Mouse (Mus musculus): ENCODE results near the gene Hspa1l. TPM values are rescaled to one million over a fixed set of nuclear protein-coding genes. Genes with fewer than 3 reads are reported as not detected.
"Not testable (repeated sequence)": the region's sequence is repeated elsewhere in the genome, so short reads cannot be mapped to it uniquely, and the experiment has no call there.

Hspa1l gene
- polyA plus RNA-seq, 1 experiment from 2014 or later = 2.0 TPM

DNA sequence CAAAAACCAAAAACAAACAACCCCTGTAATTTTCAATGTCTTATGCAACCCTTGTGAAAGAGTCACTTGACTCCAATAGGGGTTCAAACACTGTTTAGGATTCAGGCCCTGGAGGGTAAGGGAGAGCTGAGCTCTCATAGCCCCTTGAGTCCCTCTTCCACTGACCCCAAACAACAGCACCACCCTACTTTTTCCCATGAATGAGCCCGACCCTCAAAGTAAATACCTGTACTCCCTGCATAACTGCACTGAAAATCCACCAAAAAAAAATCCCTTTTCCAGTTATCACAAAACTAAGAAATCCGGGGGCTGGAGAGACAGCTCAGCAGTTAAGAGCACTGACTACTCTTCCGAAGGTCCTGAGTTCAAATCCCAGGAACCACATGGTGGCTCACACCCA is 16.6 kb upstream of the Hspa1l start:
- Histone ChIP-seq H3K4me2 (ENCODE audit: low read length) (no peak overlapping the region), H3K9me3 (replicated peaks; ENCODE audit: control insufficient read depth, low read length, poor library complexity, severe bottlenecking) (no peaks in the 10 kb centered on the region), H3K9ac (ENCODE audit: low read depth, low read length) (no peak overlapping the region), H3K4me1 (ENCODE audit: control insufficient read depth, insufficient read depth, low read length) (peaks cover 9% of the 10 kb centered on the region), H3K4me3 (ENCODE audit: low read depth, low read length) (no peak overlapping the region), H3K27me3 (ENCODE audit: control insufficient read depth, insufficient read depth, low read depth, low read length) (peaks cover 7% of the 10 kb centered on the region), H3K27ac (ENCODE audit: low read length) (no peak overlapping the region), H3K36me3 (ENCODE audit: control insufficient read depth, insufficient read depth, low read length) (no peaks in the 10 kb centered on the region)
- ATAC-seq = no peak
- WGBS = 85% methylated on average over 3 of the region's 3 CpGs

DNA sequence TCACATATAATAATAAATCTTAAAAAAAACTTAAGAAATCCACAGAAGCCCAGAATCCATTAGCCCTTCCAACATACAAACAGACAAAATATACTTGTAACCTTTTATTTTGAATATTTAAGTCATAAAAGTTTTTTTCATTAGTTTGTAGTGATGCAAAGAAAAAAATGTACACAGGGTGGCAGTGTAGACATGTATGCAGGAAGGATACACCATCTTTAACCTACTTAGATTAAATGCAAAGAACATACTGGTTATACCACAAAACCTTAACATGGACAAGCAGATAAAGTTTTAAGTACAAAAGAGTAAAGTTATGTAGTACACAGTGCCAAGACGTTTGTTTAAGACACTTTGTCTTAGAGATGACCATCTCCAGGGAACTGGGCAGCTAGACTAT is 16.2 kb upstream of the Hspa1l start:
- Histone ChIP-seq H3K4me2 (ENCODE audit: low read length) (no peak overlapping the region), H3K27me3 (ENCODE audit: control insufficient read depth, insufficient read depth, low read depth, low read length) (peaks cover 7% of the 10 kb centered on the region), H3K36me3 (ENCODE audit: control insufficient read depth, insufficient read depth, low read length) (no peaks in the 10 kb centered on the region), H3K27ac (ENCODE audit: low read length) (no peak overlapping the region), H3K4me3 (ENCODE audit: low read depth, low read length) (no peak overlapping the region), H3K9me3 (replicated peaks; ENCODE audit: control insufficient read depth, low read length, poor library complexity, severe bottlenecking) (no peaks in the 10 kb centered on the region), H3K4me1 (ENCODE audit: control insufficient read depth, insufficient read depth, low read length) (peaks cover 5% of the 10 kb centered on the region), H3K9ac (ENCODE audit: low read depth, low read length) (no peak overlapping the region)
- 36% methylated on average over 1 of the region's 1 CpGs for WGBS
- no peak for ATAC-seq

- H3K9me3 ChIP-seq (replicated peaks; ENCODE audit: control insufficient read depth, low read length, poor library complexity, severe bottlenecking); H3K4me1 ChIP-seq (ENCODE audit: control insufficient read depth, insufficient read depth, low read length); H3K27ac ChIP-seq (ENCODE audit: low read length); ATAC-seq; H3K4me3 ChIP-seq (ENCODE audit: low read depth, low read length); H3K4me2 ChIP-seq (ENCODE audit: low read length); H3K36me3 ChIP-seq (ENCODE audit: control insufficient read depth, insufficient read depth, low read length); H3K9ac ChIP-seq (ENCODE audit: low read depth, low read length); H3K27me3 ChIP-seq (ENCODE audit: control insufficient read depth, insufficient read depth, low read depth, low read length): not testable (repeated sequence)
- 20% methylated on average over 33 of the region's 40 CpGs for WGBS
Measured at GRCm38 (mm10) chr17:34957291-34957690, 15.2 kb upstream of the Hspa1l start.

DNA sequence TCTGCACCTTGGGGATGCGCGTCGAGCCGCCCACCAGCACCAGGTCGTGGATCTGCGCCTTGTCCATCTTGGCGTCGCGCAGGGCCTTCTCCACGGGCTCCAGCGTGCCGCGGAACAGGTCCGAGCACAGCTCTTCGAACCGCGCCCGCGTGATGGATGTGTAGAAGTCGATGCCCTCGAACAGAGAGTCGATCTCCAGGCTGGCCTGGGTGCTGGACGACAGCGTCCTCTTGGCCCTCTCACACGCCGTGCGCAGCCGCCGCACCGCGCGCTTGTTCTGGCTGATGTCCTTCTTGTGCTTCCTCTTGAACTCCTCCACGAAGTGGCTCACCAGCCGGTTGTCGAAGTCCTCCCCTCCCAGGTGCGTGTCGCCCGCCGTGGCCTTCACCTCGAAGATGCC is 14.5 kb upstream of the Hspa1l start:
- 31% methylated on average over 23 of the region's 40 CpGs for WGBS

GRCm38 (mm10) chr17:34958734-34959129 is 13.8 kb upstream of the Hspa1l start:
- Histone ChIP-seq H3K4me2 (ENCODE audit: low read length) (peak overlapping the region; percentile 88), H3K4me3 (ENCODE audit: low read depth, low read length) (peak overlapping the region; percentile 48), H3K9ac (ENCODE audit: low read depth, low read length) (peak overlapping the region; percentile 34; the same call in 1 of the 2 replicates)
- not testable (repeated sequence) for H3K27me3 ChIP-seq (ENCODE audit: control insufficient read depth, insufficient read depth, low read depth, low read length); H3K27ac ChIP-seq (ENCODE audit: low read length); H3K9me3 ChIP-seq (replicated peaks; ENCODE audit: control insufficient read depth, low read length, poor library complexity, severe bottlenecking); H3K4me1 ChIP-seq (ENCODE audit: control insufficient read depth, insufficient read depth, low read length); H3K36me3 ChIP-seq (ENCODE audit: control insufficient read depth, insufficient read depth, low read length)
- ATAC-seq = peak; percentile 69
- under 1% methylated on average over 23 of the region's 47 CpGs for WGBS

More for the DNA sequence above, 14.5 kb upstream of the Hspa1l start:
- not testable (repeated sequence) for ATAC-seq; H3K9me3 ChIP-seq (replicated peaks; ENCODE audit: control insufficient read depth, low read length, poor library complexity, severe bottlenecking); H3K4me1 ChIP-seq (ENCODE audit: control insufficient read depth, insufficient read depth, low read length); H3K4me3 ChIP-seq (ENCODE audit: low read depth, low read length); H3K27me3 ChIP-seq (ENCODE audit: control insufficient read depth, insufficient read depth, low read depth, low read length); H3K4me2 ChIP-seq (ENCODE audit: low read length); H3K27ac ChIP-seq (ENCODE audit: low read length); H3K9ac ChIP-seq (ENCODE audit: low read depth, low read length); H3K36me3 ChIP-seq (ENCODE audit: control insufficient read depth, insufficient read depth, low read length)

- peak within 1 kb of the TSS; percentile 64 for H3K27ac ChIP-seq (ENCODE audit: low read length)
- under 1% methylated on average over 27 of the region's 32 CpGs for WGBS
Measured at GRCm38 (mm10) chr17:34959130-34959778, 13.2 kb upstream of the Hspa1l start, which contains the start of gene Hspa1b. Gene Hspa1b, minus strand, starts transcription at chr17:34959238.

GRCm38 (mm10) chr17:34959881-34960515 is 12.5 kb upstream of the Hspa1l start:
- no peak for ATAC-seq
- H3K4me3 ChIP-seq (ENCODE audit: low read depth, low read length) = peak overlapping the region; percentile 48
- no peaks in the 10 kb centered on the region for H3K36me3 ChIP-seq (ENCODE audit: control insufficient read depth, insufficient read depth, low read length)
- H3K9me3 ChIP-seq (replicated peaks; ENCODE audit: control insufficient read depth, low read length, poor library complexity, severe bottlenecking) = no peaks in the 10 kb centered on the region
- H3K27me3 ChIP-seq (ENCODE audit: control insufficient read depth, insufficient read depth, low read depth, low read length) = peaks cover 10% of the 10 kb centered on the region
- H3K9ac ChIP-seq (ENCODE audit: low read depth, low read length) = no peak overlapping the region
- 13% methylated on average over 12 of the region's 12 CpGs for WGBS
- no peak overlapping the region for H3K27ac ChIP-seq (ENCODE audit: low read length)
- H3K4me1 ChIP-seq (ENCODE audit: control insufficient read depth, insufficient read depth, low read length) = peaks cover 5% of the 10 kb centered on the region
- peak overlapping the region; percentile 88 for H3K4me2 ChIP-seq (ENCODE audit: low read length)

More at GRCm38 (mm10) chr17:34959130-34959778, 13.2 kb upstream of the Hspa1l start, which contains the start of gene Hspa1b:
- not testable (repeated sequence) for H3K36me3 ChIP-seq (ENCODE audit: control insufficient read depth, insufficient read depth, low read length); H3K27me3 ChIP-seq (ENCODE audit: control insufficient read depth, insufficient read depth, low read depth, low read length); H3K4me1 ChIP-seq (ENCODE audit: control insufficient read depth, insufficient read depth, low read length); H3K9me3 ChIP-seq (replicated peaks; ENCODE audit: control insufficient read depth, low read length, poor library complexity, severe bottlenecking)
- Histone ChIP-seq H3K4me2 (ENCODE audit: low read length) (peak within 1 kb of the TSS; percentile 88), H3K9ac (ENCODE audit: low read depth, low read length) (peak within 1 kb of the TSS; percentile 34), H3K4me3 (ENCODE audit: low read depth, low read length) (peak within 1 kb of the TSS; percentile 48)
- ATAC-seq = peak; percentile 91

GRCm38 (mm10) chr17:34960702-34961493 is 11.6 kb upstream of the Hspa1l start:
- Histone ChIP-seq H3K27me3 (ENCODE audit: control insufficient read depth, insufficient read depth, low read depth, low read length) (peaks cover 10% of the 10 kb centered on the region), H3K36me3 (ENCODE audit: control insufficient read depth, insufficient read depth, low read length) (no peaks in the 10 kb centered on the region), H3K27ac (ENCODE audit: low read length) (no peak overlapping the region), H3K9me3 (replicated peaks; ENCODE audit: control insufficient read depth, low read length, poor library complexity, severe bottlenecking) (no peaks in the 10 kb centered on the region), H3K4me3 (ENCODE audit: low read depth, low read length) (no peak overlapping the region), H3K4me2 (ENCODE audit: low read length) (no peak overlapping the region), H3K4me1 (ENCODE audit: control insufficient read depth, insufficient read depth, low read length) (peaks cover 5% of the 10 kb centered on the region), H3K9ac (ENCODE audit: low read depth, low read length) (no peak overlapping the region)
- no peak for ATAC-seq

DNA sequence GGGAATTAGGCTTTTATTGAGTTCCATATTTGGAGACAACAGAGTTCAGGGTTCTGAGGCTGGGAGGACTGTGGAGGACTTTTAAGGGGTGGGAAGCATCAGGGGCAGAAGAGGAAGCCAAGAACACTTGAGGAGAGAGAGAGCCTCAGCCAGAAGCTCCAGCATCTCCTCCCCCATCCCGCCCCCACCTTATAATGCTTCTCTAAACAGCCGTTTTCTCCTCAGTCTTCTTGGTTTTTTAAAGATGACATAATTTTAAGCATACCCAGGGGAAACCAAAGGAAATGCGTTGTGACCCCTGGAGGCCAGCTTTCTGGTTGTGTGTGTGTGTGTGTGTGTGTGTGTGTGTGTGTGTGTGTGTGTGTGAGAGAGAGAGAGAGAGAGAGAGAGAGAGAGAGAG is 10.4 kb upstream of the Hspa1l start:
- Histone ChIP-seq H3K4me2 (ENCODE audit: low read length) (no peak overlapping the region), H3K27ac (ENCODE audit: low read length) (no peak overlapping the region), H3K9me3 (replicated peaks; ENCODE audit: control insufficient read depth, low read length, poor library complexity, severe bottlenecking) (no peaks in the 10 kb centered on the region), H3K36me3 (ENCODE audit: control insufficient read depth, insufficient read depth, low read length) (no peaks in the 10 kb centered on the region), H3K4me1 (ENCODE audit: control insufficient read depth, insufficient read depth, low read length) (peaks cover 5% of the 10 kb centered on the region), H3K27me3 (ENCODE audit: control insufficient read depth, insufficient read depth, low read depth, low read length) (peaks cover 10% of the 10 kb centered on the region), H3K4me3 (ENCODE audit: low read depth, low read length) (no peak overlapping the region), H3K9ac (ENCODE audit: low read depth, low read length) (no peak overlapping the region)
- 40% methylated on average over 3 of the region's 3 CpGs for WGBS
- no peak for ATAC-seq
